Mouse (Mus musculus): Measurements from ENCODE around the gene Cep97. TPM values are rescaled to one million over a fixed set of nuclear protein-coding genes. Genes with fewer than 3 reads are reported as not detected.
A peak's percentile ranks its signal among the peaks of the same experiment; 100 is the strongest.

The Cep97 gene
- polyA plus RNA-seq (2012; rRNA removed), result 2.2 and 3.0 TPM in 2 replicates

GRCm38 (mm10) chr16:55934453-55935037, at the start of gene Cep97:
Gene Cep97, minus strand, starts transcription at chr16:55934855.
- peaks cover 3% of the 10 kb centered on the region for H3K4me1 ChIP-seq (ENCODE audit: control insufficient read depth, insufficient read depth, low read length)
- no peaks in the 10 kb centered on the region; the same call in 1 of the 2 replicates for H3K36me3 ChIP-seq (ENCODE audit: control insufficient read depth, insufficient read depth, low read length)
- no peaks in the 10 kb centered on the region for H3K27me3 ChIP-seq (ENCODE audit: control insufficient read depth, insufficient read depth, low read length)
- H3K4me3 ChIP-seq (ENCODE audit: control insufficient read depth, low read depth, low read length), result peak within 1 kb of the TSS; percentile 86
- H3K27ac ChIP-seq (ENCODE audit: control insufficient read depth, insufficient read depth, low read depth, low read length), result peak within 1 kb of the TSS; percentile 86
- peak; percentile 79 for TF ChIP-seq POLR2A (IDR thresholded peaks at IDR 0.05; ENCODE audit: control insufficient read depth, low read depth, low read length)
- TF ChIP-seq CTCF (IDR thresholded peaks at IDR 0.05; ENCODE audit: control insufficient read depth, insufficient read depth, insufficient replicate concordance, low read depth, low read length), result no peak

DNA sequence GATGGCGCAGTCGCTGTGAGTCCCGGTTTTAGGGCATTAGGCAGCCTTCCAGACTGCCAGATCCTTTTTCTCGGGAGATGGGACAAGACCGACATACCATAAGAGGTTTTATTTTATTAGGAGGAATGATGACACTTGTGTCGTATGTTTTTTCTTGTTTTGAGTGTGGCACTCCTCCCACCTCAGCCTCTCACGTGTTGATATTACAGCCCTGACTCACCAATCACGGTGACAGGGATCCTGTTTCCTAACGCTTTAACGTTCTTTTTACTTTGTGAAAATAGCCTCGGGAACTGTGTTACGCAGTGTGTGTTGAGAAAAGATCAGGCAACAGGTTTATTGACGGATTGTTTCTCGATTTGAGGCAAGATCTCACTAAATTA, 40.2 kb upstream of the Cep97 start:
- no peak for TF ChIP-seq POLR2A (IDR thresholded peaks at IDR 0.05; ENCODE audit: control insufficient read depth, low read depth, low read length)
- TF ChIP-seq CTCF (IDR thresholded peaks at IDR 0.05; ENCODE audit: control insufficient read depth, insufficient read depth, insufficient replicate concordance, low read depth, low read length), result no peak
- H3K27me3 ChIP-seq (ENCODE audit: control insufficient read depth, insufficient read depth, low read length), result no peaks in the 10 kb centered on the region
- H3K4me3 ChIP-seq (ENCODE audit: control insufficient read depth, low read depth, low read length), result peak overlapping the region; percentile 91
- no peaks in the 10 kb centered on the region for H3K4me1 ChIP-seq (ENCODE audit: control insufficient read depth, insufficient read depth, low read length)
- H3K36me3 ChIP-seq (ENCODE audit: control insufficient read depth, insufficient read depth, low read length), result no peaks in the 10 kb centered on the region; the same call in 1 of the 2 replicates
- peak overlapping the region; percentile 95 for H3K27ac ChIP-seq (ENCODE audit: control insufficient read depth, insufficient read depth, low read depth, low read length)

DNA sequence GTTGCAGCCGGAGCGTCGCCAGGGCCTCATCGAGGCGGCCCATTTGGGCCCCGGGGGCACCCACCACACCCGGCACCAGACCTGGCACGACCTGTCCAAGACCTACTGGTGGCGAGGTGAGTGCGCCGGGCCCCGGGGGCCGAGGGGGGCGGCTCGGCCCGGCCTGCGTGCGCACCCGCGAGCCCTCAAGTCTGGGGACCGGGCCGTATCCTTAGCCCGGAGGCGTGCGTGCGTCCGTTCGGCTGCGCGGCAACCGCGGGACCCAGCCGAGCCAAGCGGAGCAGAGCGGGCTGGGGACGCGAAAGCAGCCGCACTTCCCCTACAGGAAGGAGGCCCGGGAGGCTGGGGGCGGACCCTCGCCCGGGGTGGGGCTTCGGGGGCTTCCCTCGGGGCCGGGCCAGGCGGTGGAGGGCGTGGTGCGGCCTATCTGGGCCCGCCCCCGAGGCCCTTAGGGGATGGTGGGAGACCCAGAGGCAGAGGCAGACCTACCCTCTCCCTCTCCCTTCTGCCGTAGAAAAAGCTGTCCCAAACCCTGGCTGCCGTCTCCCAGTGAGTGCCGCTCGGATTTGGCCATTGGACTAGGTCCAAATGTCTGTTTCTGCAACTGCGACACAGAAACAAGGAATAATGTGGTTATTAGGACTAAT, 39.7 kb upstream of the Cep97 start:
- H3K4me3 ChIP-seq (ENCODE audit: control insufficient read depth, low read depth, low read length), result peak overlapping the region; percentile 91
- TF ChIP-seq CTCF (IDR thresholded peaks at IDR 0.05; ENCODE audit: control insufficient read depth, insufficient read depth, insufficient replicate concordance, low read depth, low read length), result no peak
- TF ChIP-seq POLR2A (IDR thresholded peaks at IDR 0.05; ENCODE audit: control insufficient read depth, low read depth, low read length), result peak; percentile 72
- H3K4me1 ChIP-seq (ENCODE audit: control insufficient read depth, insufficient read depth, low read length), result no peaks in the 10 kb centered on the region
- peak overlapping the region; percentile 95 for H3K27ac ChIP-seq (ENCODE audit: control insufficient read depth, insufficient read depth, low read depth, low read length)
- no peaks in the 10 kb centered on the region for H3K27me3 ChIP-seq (ENCODE audit: control insufficient read depth, insufficient read depth, low read length)
- no peaks in the 10 kb centered on the region; the same call in 1 of the 2 replicates for H3K36me3 ChIP-seq (ENCODE audit: control insufficient read depth, insufficient read depth, low read length)

GRCm38 (mm10) chr16:55973431-55974255, 39.0 kb upstream of the Cep97 start, which contains the start of gene Zbtb11:
Gene Zbtb11, plus strand, starts transcription at chr16:55973883.
- no peaks in the 10 kb centered on the region; the same call in none of the 2 replicates for H3K36me3 ChIP-seq (ENCODE audit: control insufficient read depth, insufficient read depth, low read length)

GRCm38 (mm10) chr16:55972626-55973201, 38.1 kb upstream of the Cep97 start:
- Histone ChIP-seq H3K27ac (ENCODE audit: control insufficient read depth, insufficient read depth, low read depth, low read length) (peak overlapping the region; percentile 66), H3K27me3 (ENCODE audit: control insufficient read depth, insufficient read depth, low read length) (no peaks in the 10 kb centered on the region), H3K4me3 (ENCODE audit: control insufficient read depth, low read depth, low read length) (peak overlapping the region; percentile 91), H3K36me3 (ENCODE audit: control insufficient read depth, insufficient read depth, low read length) (no peaks in the 10 kb centered on the region; the same call in none of the 2 replicates), H3K4me1 (ENCODE audit: control insufficient read depth, insufficient read depth, low read length) (no peaks in the 10 kb centered on the region)
- TF ChIP-seq CTCF (IDR thresholded peaks at IDR 0.05; ENCODE audit: control insufficient read depth, insufficient read depth, insufficient replicate concordance, low read depth, low read length) (no peak), POLR2A (IDR thresholded peaks at IDR 0.05; ENCODE audit: control insufficient read depth, low read depth, low read length) (no peak)

More at GRCm38 (mm10) chr16:55973431-55974255, 39.0 kb upstream of the Cep97 start, which contains the start of gene Zbtb11:
- Histone ChIP-seq H3K27ac (ENCODE audit: control insufficient read depth, insufficient read depth, low read depth, low read length) (peak within 1 kb of the TSS; percentile 95), H3K4me3 (ENCODE audit: control insufficient read depth, low read depth, low read length) (peak within 1 kb of the TSS; percentile 91), H3K4me1 (ENCODE audit: control insufficient read depth, insufficient read depth, low read length) (no peaks in the 10 kb centered on the region), H3K27me3 (ENCODE audit: control insufficient read depth, insufficient read depth, low read length) (no peaks in the 10 kb centered on the region)
- TF ChIP-seq CTCF (IDR thresholded peaks at IDR 0.05; ENCODE audit: control insufficient read depth, insufficient read depth, insufficient replicate concordance, low read depth, low read length), result no peak
- peak; percentile 89 for TF ChIP-seq POLR2A (IDR thresholded peaks at IDR 0.05; ENCODE audit: control insufficient read depth, low read depth, low read length)

- Histone ChIP-seq H3K27ac (ENCODE audit: control insufficient read depth, insufficient read depth, low read depth, low read length) (no peak overlapping the region), H3K27me3 (ENCODE audit: control insufficient read depth, insufficient read depth, low read length) (no peaks in the 10 kb centered on the region), H3K36me3 (ENCODE audit: control insufficient read depth, insufficient read depth, low read length) (no peaks in the 10 kb centered on the region; the same call in none of the 2 replicates), H3K4me1 (ENCODE audit: control insufficient read depth, insufficient read depth, low read length) (no peaks in the 10 kb centered on the region), H3K4me3 (ENCODE audit: control insufficient read depth, low read depth, low read length) (peak overlapping the region; percentile 33; the same call in 1 of the 2 replicates)
- TF ChIP-seq POLR2A (IDR thresholded peaks at IDR 0.05; ENCODE audit: control insufficient read depth, low read depth, low read length) (no peak), CTCF (IDR thresholded peaks at IDR 0.05; ENCODE audit: control insufficient read depth, insufficient read depth, insufficient replicate concordance, low read depth, low read length) (no peak)
Observed at GRCm38 (mm10) chr16:55971735-55972615, 37.3 kb upstream of the Cep97 start.
